Mouse (Mus musculus) midbrain, embryonic 12.5 days (tissue): ENCODE measurements around the gene Sptlc3. TPM values are rescaled to one million over a fixed set of nuclear protein-coding genes. Genes with fewer than 3 reads are reported as not detected.

Experiments
- ATAC-seq: fragments of 200-750 bp; cut with Nextera tagmentation; 2 replicates; pipeline ENCODE4 v1.8.0; 2017; ENCODE audit warnings: low read depth, moderate TSS enrichment, moderate library complexity; ENCODE audit not compliant: low FRiP score
- H3K27ac ChIP-seq: fragments of 300-500 bp; sonication (generic); replicated peaks from 2 replicates; pipeline ENCODE4 v1.5.1; 2016; ENCODE audit warnings: mild to moderate bottlenecking
- H3K27me3 ChIP-seq: fragments of 300-500 bp; sonication (generic); 2 replicates; pipeline ENCODE4 v1.6.1; 2016; ENCODE audit warnings: mild to moderate bottlenecking
- H3K36me3 ChIP-seq: fragments of 300-500 bp; sonication (generic); 2 replicates; pipeline ENCODE4 v1.6.1; 2016
- H3K4me1 ChIP-seq: fragments of 300-500 bp; sonication (generic); 2 replicates; pipeline ENCODE4 v1.6.1; 2016
- H3K4me2 ChIP-seq: fragments of 300-500 bp; sonication (generic); replicated peaks from 2 replicates; pipeline ENCODE4 v1.6.1; 2016; ENCODE audit warnings: mild to moderate bottlenecking, moderate library complexity
- H3K4me3 ChIP-seq: fragments of 300-500 bp; sonication (generic); 2 replicates; pipeline ENCODE4 v1.5.1; 2016; ENCODE audit warnings: mild to moderate bottlenecking
- H3K9ac ChIP-seq: fragments of 300-500 bp; sonication (generic); replicated peaks from 2 replicates; pipeline ENCODE4 v1.6.1; 2016; ENCODE audit warnings: mild to moderate bottlenecking, moderate library complexity
- H3K9me3 ChIP-seq: fragments of 300-500 bp; sonication (generic); 2 replicates; pipeline ENCODE4 v1.6.1; 2016; ENCODE audit warnings: mild to moderate bottlenecking
- WGBS: fragments of 180-500 bp; shearing (Covaris S2); methylation state at CpG from one replicate; pipeline ENCODE4 v1.1.7; 2016; 5-methylcytosine and 5-hydroxymethylcytosine counted together
- polyA plus RNA-seq: library from polyadenylated mRNA; unstranded; fragments of >200 nt; fragmentation: Nextera tagmentation; extraction: Ambion mirVana; gene quantifications from 2 replicates; pipeline ENCODE4 v1.2.1, GENCODE M21; 2016

Gene Sptlc3
- polyA plus RNA-seq, result not detected in 2 replicates

GRCm38 (mm10) chr2:139493836-139494235 lies at the start of gene Sptlc3:
TSS of gene Sptlc3 (plus strand) at chr2:139493913.
- no peaks in the 10 kb centered on the region for H3K4me1 ChIP-seq
- no peaks in the 10 kb centered on the region for H3K27me3 ChIP-seq
- no peaks in the 10 kb centered on the region for H3K36me3 ChIP-seq
- H3K4me3 ChIP-seq, result no peak within 1 kb of the TSS
- no peak within 1 kb of the TSS for H3K27ac ChIP-seq
- H3K9me3 ChIP-seq, result no peaks in the 10 kb centered on the region
- ATAC-seq, result no peak
- WGBS, result 64% methylated on average over 5 of the region's 5 CpGs
- H3K9ac ChIP-seq, result no peak within 1 kb of the TSS
- H3K4me2 ChIP-seq, result no peak within 1 kb of the TSS

- H3K36me3 ChIP-seq, result no peaks in the 10 kb centered on the region
- no peak for ATAC-seq
- H3K27ac ChIP-seq, result no peak overlapping the region
- H3K4me3 ChIP-seq, result no peak overlapping the region
- H3K9me3 ChIP-seq, result no peaks in the 10 kb centered on the region
- 87% methylated on average over 4 of the region's 4 CpGs for WGBS
- no peak overlapping the region for H3K4me2 ChIP-seq
- H3K4me1 ChIP-seq, result no peaks in the 10 kb centered on the region
- no peak overlapping the region for H3K9ac ChIP-seq
- no peaks in the 10 kb centered on the region for H3K27me3 ChIP-seq
Measured at GRCm38 (mm10) chr2:139467726-139468125, 26.0 kb upstream of the Sptlc3 start.

GRCm38 (mm10) chr2:139488708-139489107 lies 5.0 kb upstream of the Sptlc3 start:
- 59% methylated on average over 5 of the region's 5 CpGs for WGBS
- Histone ChIP-seq H3K27me3 (no peaks in the 10 kb centered on the region), H3K4me3 (no peak overlapping the region), H3K36me3 (no peaks in the 10 kb centered on the region), H3K9ac (no peak overlapping the region), H3K27ac (no peak overlapping the region), H3K9me3 (no peaks in the 10 kb centered on the region), H3K4me1 (no peaks in the 10 kb centered on the region), H3K4me2 (no peak overlapping the region)
- no peak for ATAC-seq

GRCm38 (mm10) chr2:139494629-139495028 lies 916 bp downstream of the Sptlc3 start:
- ATAC-seq, result no peak
- no peaks in the 10 kb centered on the region for H3K4me1 ChIP-seq
- H3K9me3 ChIP-seq, result no peaks in the 10 kb centered on the region
- H3K4me3 ChIP-seq, result no peak overlapping the region
- no peaks in the 10 kb centered on the region for H3K27me3 ChIP-seq
- H3K4me2 ChIP-seq, result no peak overlapping the region
- WGBS, result 50% methylated on average over 5 of the region's 5 CpGs
- H3K27ac ChIP-seq, result no peak overlapping the region
- H3K9ac ChIP-seq, result no peak overlapping the region
- no peaks in the 10 kb centered on the region for H3K36me3 ChIP-seq

- Histone ChIP-seq H3K36me3 (no peaks in the 10 kb centered on the region), H3K27me3 (no peaks in the 10 kb centered on the region), H3K9ac (no peak overlapping the region), H3K4me2 (no peak overlapping the region), H3K4me1 (no peaks in the 10 kb centered on the region), H3K9me3 (no peaks in the 10 kb centered on the region), H3K27ac (no peak overlapping the region), H3K4me3 (no peak overlapping the region)
- WGBS, result 80% methylated on average over 5 of the region's 5 CpGs
- no peak for ATAC-seq
Measured at GRCm38 (mm10) chr2:139561966-139562505, 68.3 kb downstream of the Sptlc3 start.

GRCm38 (mm10) chr2:139579280-139579679 lies 85.6 kb downstream of the Sptlc3 start:
- no peak overlapping the region for H3K4me2 ChIP-seq

GRCm38 (mm10) chr2:139582766-139583165 lies 89.1 kb downstream of the Sptlc3 start:
- Histone ChIP-seq H3K27ac (no peak overlapping the region), H3K9me3 (no peaks in the 10 kb centered on the region), H3K36me3 (no peaks in the 10 kb centered on the region), H3K9ac (no peak overlapping the region), H3K4me1 (no peaks in the 10 kb centered on the region), H3K4me2 (no peak overlapping the region), H3K4me3 (no peak overlapping the region), H3K27me3 (no peaks in the 10 kb centered on the region)
- no peak for ATAC-seq
- WGBS, result 78% methylated on average over 6 of the region's 6 CpGs

More at GRCm38 (mm10) chr2:139579280-139579679, 85.6 kb downstream of the Sptlc3 start:
- no peak overlapping the region for H3K27ac ChIP-seq
- H3K36me3 ChIP-seq, result no peaks in the 10 kb centered on the region
- no peak overlapping the region for H3K9ac ChIP-seq
- no peak for ATAC-seq
- no peaks in the 10 kb centered on the region for H3K9me3 ChIP-seq
- no peaks in the 10 kb centered on the region for H3K4me1 ChIP-seq
- no peak overlapping the region for H3K4me3 ChIP-seq
- 15% methylated on average over 3 of the region's 3 CpGs for WGBS
- no peaks in the 10 kb centered on the region for H3K27me3 ChIP-seq

GRCm38 (mm10) chr2:139587660-139588200 lies 94.0 kb downstream of the Sptlc3 start:
- no peaks in the 10 kb centered on the region for H3K36me3 ChIP-seq
- no peak overlapping the region for H3K4me3 ChIP-seq
- H3K27me3 ChIP-seq, result no peaks in the 10 kb centered on the region
- 87% methylated on average over 2 of the region's 2 CpGs for WGBS
- H3K4me1 ChIP-seq, result no peaks in the 10 kb centered on the region
- H3K9ac ChIP-seq, result no peak overlapping the region
- H3K27ac ChIP-seq, result no peak overlapping the region
- H3K4me2 ChIP-seq, result no peak overlapping the region
- no peaks in the 10 kb centered on the region for H3K9me3 ChIP-seq
- ATAC-seq, result no peak

GRCm38 (mm10) chr2:139589905-139590304 lies 96.2 kb downstream of the Sptlc3 start:
- ATAC-seq, result no peak
- no peak overlapping the region for H3K4me3 ChIP-seq
- H3K4me1 ChIP-seq, result no peaks in the 10 kb centered on the region
- H3K4me2 ChIP-seq, result no peak overlapping the region
- H3K27me3 ChIP-seq, result no peaks in the 10 kb centered on the region
- WGBS, result 40% methylated on average over 4 of the region's 4 CpGs
- H3K27ac ChIP-seq, result no peak overlapping the region
- no peak overlapping the region for H3K9ac ChIP-seq
- no peaks in the 10 kb centered on the region for H3K9me3 ChIP-seq
- H3K36me3 ChIP-seq, result no peaks in the 10 kb centered on the region

GRCm38 (mm10) chr2:139590888-139591698 lies 97.4 kb downstream of the Sptlc3 start:
- Histone ChIP-seq H3K9me3 (no peaks in the 10 kb centered on the region), H3K4me2 (no peak overlapping the region), H3K27me3 (no peaks in the 10 kb centered on the region), H3K9ac (no peak overlapping the region), H3K4me3 (no peak overlapping the region), H3K4me1 (no peaks in the 10 kb centered on the region), H3K27ac (no peak overlapping the region), H3K36me3 (no peaks in the 10 kb centered on the region)
- peak; percentile 87 for ATAC-seq
- WGBS, result 33% methylated on average over 10 of the region's 10 CpGs

- H3K4me3 ChIP-seq, result no peak overlapping the region
- no peaks in the 10 kb centered on the region for H3K4me1 ChIP-seq
- no peak for ATAC-seq
- H3K27me3 ChIP-seq, result no peaks in the 10 kb centered on the region
- H3K9ac ChIP-seq, result no peak overlapping the region
- no peaks in the 10 kb centered on the region for H3K9me3 ChIP-seq
- no peak overlapping the region for H3K27ac ChIP-seq
- H3K4me2 ChIP-seq, result no peak overlapping the region
- 84% methylated on average over 7 of the region's 7 CpGs for WGBS
- no peaks in the 10 kb centered on the region for H3K36me3 ChIP-seq
Measured at GRCm38 (mm10) chr2:139592109-139592508, 98.4 kb downstream of the Sptlc3 start.

GRCm38 (mm10) chr2:139597229-139597628 lies 103.5 kb downstream of the Sptlc3 start:
- Histone ChIP-seq H3K9me3 (no peaks in the 10 kb centered on the region), H3K4me2 (no peak overlapping the region), H3K9ac (no peak overlapping the region), H3K27ac (no peak overlapping the region), H3K36me3 (no peaks in the 10 kb centered on the region), H3K4me3 (no peak overlapping the region), H3K27me3 (no peaks in the 10 kb centered on the region), H3K4me1 (no peaks in the 10 kb centered on the region)
- no peak for ATAC-seq
- 94% methylated on average over 5 of the region's 5 CpGs for WGBS
